Mouse (Mus musculus) neural tube, embryonic 11.5 days (tissue): ENCODE data around the gene Cdh4. TPM values are rescaled to one million over a fixed set of nuclear protein-coding genes. Genes with fewer than 3 reads are reported as not detected.

Experiments used
- ATAC-seq: fragments of 200-750 bp; cut with Nextera tagmentation; 2 replicates; pipeline ENCODE4 v1.8.0; 2017; ENCODE audit warnings: moderate number of reproducible peaks, mild to moderate bottlenecking, moderate TSS enrichment, moderate library complexity; ENCODE audit not compliant: insufficient read depth, low FRiP score, low TSS enrichment
- DNase-seq: peaks from one replicate; pipeline ENCODE4 v3.0.0-alpha.2; 2015; ENCODE audit warnings: low spot score
- H3K27ac ChIP-seq: fragments of 300-500 bp; sonication (generic); 2 replicates; pipeline ENCODE4 v1.5.1; 2014; ENCODE audit warnings: low read depth, mild to moderate bottlenecking, low read length
- H3K27me3 ChIP-seq: fragments of 300-500 bp; sonication (generic); 2 replicates; pipeline ENCODE4 v1.6.1; 2014; ENCODE audit warnings: mild to moderate bottlenecking, low read length, mixed read lengths; ENCODE audit not compliant: control insufficient read depth, insufficient read depth
- H3K36me3 ChIP-seq: fragments of 300-500 bp; sonication (generic); 2 replicates; pipeline ENCODE4 v1.6.1; 2014; ENCODE audit warnings: mild to moderate bottlenecking, low read length, moderate library complexity, mixed read lengths; ENCODE audit not compliant: control insufficient read depth, insufficient read depth
- H3K4me1 ChIP-seq: fragments of 300-500 bp; sonication (generic); 2 replicates; pipeline ENCODE4 v1.6.1; 2014; ENCODE audit warnings: low read length, mixed read lengths; ENCODE audit not compliant: control insufficient read depth, insufficient read depth
- H3K4me2 ChIP-seq: fragments of 300-500 bp; sonication (generic); 2 replicates; pipeline ENCODE4 v1.6.1; 2014; ENCODE audit warnings: low read depth, mild to moderate bottlenecking, moderate library complexity
- H3K4me3 ChIP-seq: fragments of 300-500 bp; sonication (generic); 2 replicates; pipeline ENCODE4 v1.5.1; 2014; ENCODE audit warnings: low read depth, low read length
- H3K9ac ChIP-seq: fragments of 300-500 bp; sonication (generic); 2 replicates; pipeline ENCODE4 v1.6.1; 2014; ENCODE audit warnings: mild to moderate bottlenecking, low read length
- H3K9me3 ChIP-seq: fragments of 300-500 bp; sonication (generic); 2 replicates; pipeline ENCODE4 v1.6.1; 2016; ENCODE audit warnings: low read length; ENCODE audit not compliant: control insufficient read depth
- WGBS: fragments of 180-500 bp; shearing (Covaris S2); extraction: QIAGEN DNeasy Blood & Tissue Kit; methylation state at CpG from one replicate; pipeline ENCODE4 v1.1.7; 2014; 5-methylcytosine and 5-hydroxymethylcytosine counted together
- polyA plus RNA-seq: library from polyadenylated mRNA; unstranded; fragments of >200 nt; fragmentation: Nextera tagmentation; extraction: Ambion mirVana; gene quantifications from 2 replicates; pipeline ENCODE4 v1.2.1, GENCODE M21; 2014

Cdh4 gene
- polyA plus RNA-seq, 1 experiment from 2014 or later, result 9.4 TPM

- Histone ChIP-seq H3K27ac (no peak overlapping the region), H3K9ac (no peak overlapping the region), H3K4me3 (no peak overlapping the region), H3K4me2 (no peak overlapping the region), H3K9me3 (no peaks in the 10 kb centered on the region), H3K27me3 (no peaks in the 10 kb centered on the region), H3K36me3 (no peaks in the 10 kb centered on the region), H3K4me1 (no peaks in the 10 kb centered on the region)
- DNase-seq, result no peak
- ATAC-seq, result no peak
- WGBS, result 26% methylated on average over 7 of the region's 7 CpGs
Observed at GRCm38 (mm10) chr2:179884561-179884960, 442.3 kb downstream of the Cdh4 start.

GRCm38 (mm10) chr2:179891048-179891447 lies 448.8 kb downstream of the Cdh4 start:
- DNase-seq, result no peak
- no peaks in the 10 kb centered on the region for H3K27me3 ChIP-seq
- no peaks in the 10 kb centered on the region for H3K36me3 ChIP-seq
- no peaks in the 10 kb centered on the region for H3K4me1 ChIP-seq
- H3K4me3 ChIP-seq, result no peak overlapping the region
- H3K9ac ChIP-seq, result no peak overlapping the region
- WGBS, result 80% methylated on average over 3 of the region's 3 CpGs
- ATAC-seq, result no peak
- H3K4me2 ChIP-seq, result no peak overlapping the region
- no peak overlapping the region for H3K27ac ChIP-seq
- H3K9me3 ChIP-seq, result no peaks in the 10 kb centered on the region

GRCm38 (mm10) chr2:179896949-179897348 lies 454.7 kb downstream of the Cdh4 start:
- no peaks in the 10 kb centered on the region for H3K36me3 ChIP-seq
- H3K27ac ChIP-seq, result no peak overlapping the region
- H3K4me3 ChIP-seq, result no peak overlapping the region
- no peak for ATAC-seq
- DNase-seq, result no peak
- H3K27me3 ChIP-seq, result no peaks in the 10 kb centered on the region
- H3K4me2 ChIP-seq, result no peak overlapping the region
- no peaks in the 10 kb centered on the region for H3K9me3 ChIP-seq
- WGBS, result 86% methylated on average over 2 of the region's 2 CpGs
- H3K9ac ChIP-seq, result no peak overlapping the region
- H3K4me1 ChIP-seq, result no peaks in the 10 kb centered on the region

GRCm38 (mm10) chr2:179912911-179913310 lies 470.7 kb downstream of the Cdh4 start:
- Histone ChIP-seq H3K9me3 (no peaks in the 10 kb centered on the region), H3K9ac (no peak overlapping the region), H3K4me3 (no peak overlapping the region), H3K27me3 (no peaks in the 10 kb centered on the region), H3K36me3 (peaks cover 6% of the 10 kb centered on the region; the same call in 1 of the 2 replicates), H3K27ac (no peak overlapping the region), H3K4me1 (peaks cover 13% of the 10 kb centered on the region), H3K4me2 (no peak overlapping the region)
- DNase-seq (no peak), ATAC-seq (peak; percentile 17; the same call in 1 of the 2 replicates)
- WGBS, result 24% methylated on average over 12 of the region's 12 CpGs

GRCm38 (mm10) chr2:179913349-179913748 lies 471.1 kb downstream of the Cdh4 start:
- Histone ChIP-seq H3K36me3 (peaks cover 6% of the 10 kb centered on the region; the same call in 1 of the 2 replicates), H3K4me1 (peaks cover 13% of the 10 kb centered on the region), H3K4me2 (no peak overlapping the region), H3K4me3 (no peak overlapping the region), H3K27me3 (no peaks in the 10 kb centered on the region), H3K27ac (peak overlapping the region; percentile 11; the same call in 1 of the 2 replicates), H3K9ac (no peak overlapping the region), H3K9me3 (no peaks in the 10 kb centered on the region)
- 35% methylated on average over 15 of the region's 15 CpGs for WGBS
- DNase-seq (peak; percentile 31), ATAC-seq (peak; percentile 53)

- no peak for DNase-seq
- peaks cover 13% of the 10 kb centered on the region for H3K4me1 ChIP-seq
- H3K36me3 ChIP-seq, result peaks cover 6% of the 10 kb centered on the region; the same call in 1 of the 2 replicates
- H3K4me2 ChIP-seq, result no peak overlapping the region
- no peak overlapping the region for H3K4me3 ChIP-seq
- H3K27ac ChIP-seq, result no peak overlapping the region
- ATAC-seq, result no peak
- H3K9ac ChIP-seq, result no peak overlapping the region
- 73% methylated on average over 2 of the region's 2 CpGs for WGBS
- H3K9me3 ChIP-seq, result no peaks in the 10 kb centered on the region
- no peaks in the 10 kb centered on the region for H3K27me3 ChIP-seq
Observed at GRCm38 (mm10) chr2:179914246-179914645, 472.0 kb downstream of the Cdh4 start.

GRCm38 (mm10) chr2:179916877-179917673 lies 474.8 kb downstream of the Cdh4 start:
- no peak overlapping the region for H3K27ac ChIP-seq
- DNase-seq, result peak; percentile 58
- H3K4me2 ChIP-seq, result no peak overlapping the region
- H3K27me3 ChIP-seq, result no peaks in the 10 kb centered on the region
- no peak overlapping the region for H3K4me3 ChIP-seq
- ATAC-seq, result peak; percentile 39; the same call in 1 of the 2 replicates
- H3K9ac ChIP-seq, result no peak overlapping the region
- peaks cover 18% of the 10 kb centered on the region for H3K36me3 ChIP-seq
- H3K9me3 ChIP-seq, result no peaks in the 10 kb centered on the region
- WGBS, result 38% methylated on average over 5 of the region's 5 CpGs
- peaks cover 13% of the 10 kb centered on the region for H3K4me1 ChIP-seq

- Histone ChIP-seq H3K9ac (no peak overlapping the region), H3K27ac (no peak overlapping the region), H3K4me3 (no peak overlapping the region), H3K9me3 (no peaks in the 10 kb centered on the region), H3K27me3 (no peaks in the 10 kb centered on the region), H3K36me3 (peaks cover 30% of the 10 kb centered on the region), H3K4me1 (no peaks in the 10 kb centered on the region), H3K4me2 (no peak overlapping the region)
- 90% methylated on average over 4 of the region's 4 CpGs for WGBS
- no peak for DNase-seq
- no peak for ATAC-seq
Observed at GRCm38 (mm10) chr2:179920042-179920441, 477.8 kb downstream of the Cdh4 start.
